Mouse (Mus musculus) hindbrain, embryonic 10.5 days (tissue): ENCODE data around the gene Cttnbp2nl. TPM values are rescaled to one million over a fixed set of nuclear protein-coding genes. Genes with fewer than 3 reads are reported as not detected.

Experiments
- DNase-seq: peaks from one replicate; pipeline ENCODE4 v3.0.0-alpha.2; 2017; ENCODE audit warnings: low spot score
- H3K27ac ChIP-seq: fragments of 300-500 bp; sonication (generic); 2 replicates; pipeline ENCODE4 v1.5.1; 2016; ENCODE audit warnings: mild to moderate bottlenecking, moderate library complexity
- H3K27me3 ChIP-seq: fragments of 300-500 bp; sonication (generic); 2 replicates; pipeline ENCODE4 v1.6.1; 2016; ENCODE audit warnings: mild to moderate bottlenecking; ENCODE audit not compliant: poor library complexity, insufficient read depth, severe bottlenecking
- H3K36me3 ChIP-seq: fragments of 300-500 bp; sonication (generic); 2 replicates; pipeline ENCODE4 v1.6.1; 2016; ENCODE audit warnings: mild to moderate bottlenecking, moderate library complexity
- H3K4me1 ChIP-seq: fragments of 300-500 bp; sonication (generic); replicated peaks from 2 replicates; pipeline ENCODE4 v1.6.1; 2016; ENCODE audit warnings: mild to moderate bottlenecking
- H3K4me3 ChIP-seq: fragments of 300-500 bp; sonication (generic); 2 replicates; pipeline ENCODE4 v1.5.1; 2016; ENCODE audit warnings: mild to moderate bottlenecking, moderate library complexity
- H3K9me3 ChIP-seq: fragments of 300-500 bp; sonication (generic); 2 replicates; pipeline ENCODE4 v1.6.1; 2016; ENCODE audit warnings: mild to moderate bottlenecking, moderate library complexity
- WGBS: fragments of 180-500 bp; shearing (Covaris S2); methylation state at CpG from one replicate; pipeline ENCODE4 v1.1.7; 2016; 5-methylcytosine and 5-hydroxymethylcytosine counted together
- polyA plus RNA-seq: library from polyadenylated mRNA; unstranded; fragments of >200 nt; fragmentation: Nextera tagmentation; extraction: Ambion mirVana; gene quantifications from 2 replicates; pipeline ENCODE4 v1.2.1, GENCODE M21; 2016

Cttnbp2nl gene
- polyA plus RNA-seq: 41.3 and 41.8 TPM in 2 replicates

- peak within 1 kb of the TSS; percentile 89 for H3K4me3 ChIP-seq
- DNase-seq: peak; percentile 98
- H3K4me1 ChIP-seq: peaks cover 31% of the 10 kb centered on the region
- 3% methylated on average over 31 of the region's 31 CpGs for WGBS
- H3K9me3 ChIP-seq: no peaks in the 10 kb centered on the region
- no peaks in the 10 kb centered on the region for H3K27me3 ChIP-seq
- H3K27ac ChIP-seq: peak within 1 kb of the TSS; percentile 96
- peaks cover 4% of the 10 kb centered on the region for H3K36me3 ChIP-seq
These were observed at the start of gene Cttnbp2nl for GRCm38 (mm10) chr3:105052937-105053697. TSS of gene Cttnbp2nl (minus strand) at chr3:105053146.

GRCm38 (mm10) chr3:105100270-105100589, 47.3 kb upstream of the Cttnbp2nl start:
- WGBS: 66% methylated on average over 4 of the region's 4 CpGs

GRCm38 (mm10) chr3:105099526-105100269, 46.8 kb upstream of the Cttnbp2nl start:
- no peaks in the 10 kb centered on the region for H3K27me3 ChIP-seq
- 32% methylated on average over 15 of the region's 15 CpGs for WGBS
- H3K27ac ChIP-seq: no peak overlapping the region
- H3K4me1 ChIP-seq: peaks cover 13% of the 10 kb centered on the region
- no peaks in the 10 kb centered on the region for H3K36me3 ChIP-seq
- no peak overlapping the region for H3K4me3 ChIP-seq
- H3K9me3 ChIP-seq: no peaks in the 10 kb centered on the region
- DNase-seq: peak; percentile 10

More at GRCm38 (mm10) chr3:105100270-105100589, 47.3 kb upstream of the Cttnbp2nl start:
- Histone ChIP-seq H3K9me3 (no peaks in the 10 kb centered on the region), H3K4me3 (no peak overlapping the region), H3K27ac (no peak overlapping the region), H3K36me3 (no peaks in the 10 kb centered on the region), H3K27me3 (no peaks in the 10 kb centered on the region), H3K4me1 (peaks cover 13% of the 10 kb centered on the region)
- no peak for DNase-seq

GRCm38 (mm10) chr3:105097581-105097980, 44.6 kb upstream of the Cttnbp2nl start:
- Histone ChIP-seq H3K4me1 (peaks cover 13% of the 10 kb centered on the region), H3K27ac (no peak overlapping the region), H3K4me3 (no peak overlapping the region), H3K9me3 (no peaks in the 10 kb centered on the region), H3K27me3 (no peaks in the 10 kb centered on the region), H3K36me3 (no peaks in the 10 kb centered on the region)
- no peak for DNase-seq
- WGBS: 78% methylated on average over 4 of the region's 4 CpGs

- Histone ChIP-seq H3K9me3 (no peaks in the 10 kb centered on the region), H3K4me1 (peaks cover 9% of the 10 kb centered on the region), H3K27me3 (no peaks in the 10 kb centered on the region), H3K27ac (no peak overlapping the region), H3K4me3 (no peak overlapping the region), H3K36me3 (no peaks in the 10 kb centered on the region)
- DNase-seq: no peak
- WGBS: 85% methylated on average over 5 of the region's 5 CpGs
These were observed 42.1 kb upstream of the Cttnbp2nl start for GRCm38 (mm10) chr3:105095026-105095425.

GRCm38 (mm10) chr3:105094448-105094847, 41.5 kb upstream of the Cttnbp2nl start:
- no peak for DNase-seq
- 58% methylated on average over 2 of the region's 2 CpGs for WGBS
- Histone ChIP-seq H3K27ac (no peak overlapping the region), H3K27me3 (no peaks in the 10 kb centered on the region), H3K4me3 (no peak overlapping the region), H3K4me1 (peaks cover 3% of the 10 kb centered on the region), H3K9me3 (no peaks in the 10 kb centered on the region), H3K36me3 (no peaks in the 10 kb centered on the region)

GRCm38 (mm10) chr3:105092721-105093505, 40.0 kb upstream of the Cttnbp2nl start:
- no peaks in the 10 kb centered on the region for H3K4me1 ChIP-seq

GRCm38 (mm10) chr3:105090981-105091380, 38.0 kb upstream of the Cttnbp2nl start:
- 31% methylated on average over 3 of the region's 3 CpGs for WGBS
- Histone ChIP-seq H3K9me3 (no peaks in the 10 kb centered on the region), H3K36me3 (no peaks in the 10 kb centered on the region), H3K4me1 (no peaks in the 10 kb centered on the region), H3K27me3 (no peaks in the 10 kb centered on the region), H3K27ac (no peak overlapping the region), H3K4me3 (no peak overlapping the region)
- DNase-seq: peak; percentile 43

More at GRCm38 (mm10) chr3:105092721-105093505, 40.0 kb upstream of the Cttnbp2nl start:
- DNase-seq: no peak
- no peak overlapping the region for H3K4me3 ChIP-seq
- no peaks in the 10 kb centered on the region for H3K27me3 ChIP-seq
- 76% methylated on average over 11 of the region's 11 CpGs for WGBS
- no peaks in the 10 kb centered on the region for H3K9me3 ChIP-seq
- no peak overlapping the region for H3K27ac ChIP-seq
- no peaks in the 10 kb centered on the region for H3K36me3 ChIP-seq

- no peak overlapping the region for H3K27ac ChIP-seq
- no peaks in the 10 kb centered on the region for H3K27me3 ChIP-seq
- H3K4me1 ChIP-seq: no peaks in the 10 kb centered on the region
- no peaks in the 10 kb centered on the region for H3K9me3 ChIP-seq
- no peak for DNase-seq
- H3K4me3 ChIP-seq: no peak overlapping the region
- 90% methylated on average over 7 of the region's 7 CpGs for WGBS
- no peaks in the 10 kb centered on the region for H3K36me3 ChIP-seq
These were observed 37.2 kb upstream of the Cttnbp2nl start for GRCm38 (mm10) chr3:105090147-105090546.

GRCm38 (mm10) chr3:105088638-105089037, 35.7 kb upstream of the Cttnbp2nl start:
- Histone ChIP-seq H3K4me3 (no peak overlapping the region), H3K27ac (no peak overlapping the region), H3K4me1 (no peaks in the 10 kb centered on the region), H3K36me3 (no peaks in the 10 kb centered on the region), H3K9me3 (no peaks in the 10 kb centered on the region), H3K27me3 (no peaks in the 10 kb centered on the region)
- WGBS: 92% methylated on average over 2 of the region's 2 CpGs
- DNase-seq: no peak

GRCm38 (mm10) chr3:105087344-105087743, 34.4 kb upstream of the Cttnbp2nl start:
- WGBS: 69% methylated on average over 3 of the region's 3 CpGs
- Histone ChIP-seq H3K27me3 (no peaks in the 10 kb centered on the region), H3K4me1 (no peaks in the 10 kb centered on the region), H3K36me3 (no peaks in the 10 kb centered on the region), H3K9me3 (no peaks in the 10 kb centered on the region), H3K4me3 (no peak overlapping the region), H3K27ac (no peak overlapping the region)
- DNase-seq: no peak

- Histone ChIP-seq H3K9me3 (no peaks in the 10 kb centered on the region), H3K4me1 (peaks cover 11% of the 10 kb centered on the region), H3K4me3 (0 out of 2 replicates have a peak overlapping the region, but pooled peaks have one; percentile 2), H3K27me3 (0 out of 2 replicates have a peak, but pooled peaks cover 2% of the 10 kb centered on the region), H3K27ac (0 out of 2 replicates have a peak overlapping the region, but pooled peaks have one; percentile 37), H3K36me3 (no peaks in the 10 kb centered on the region)
- DNase-seq: peak; percentile 79
- WGBS: 20% methylated on average over 7 of the region's 7 CpGs
These were observed 25.4 kb upstream of the Cttnbp2nl start for GRCm38 (mm10) chr3:105078231-105078826.
